Mouse (Mus musculus) heart, adult 2 months (tissue): Measurements from ENCODE around the gene Pus3. TPM values are rescaled to one million over a fixed set of nuclear protein-coding genes. Genes with fewer than 3 reads are reported as not detected.

ENCODE experiments used
- DNase-seq, 2 experiments: peaks; one replicate each; pipeline ENCODE4 v3.0.0; 2021
- H3K27ac ChIP-seq: fragments of 200-600 bp; 2 replicates; pipeline ENCODE4 v1.8.1; 2022
- H3K27me3 ChIP-seq: fragments of 200-500 bp; 2 replicates; pipeline ENCODE4 v1.6.1; 2012; ENCODE audit warnings: mild to moderate bottlenecking, low read length, inconsistent platforms, mixed read lengths; ENCODE audit not compliant: control insufficient read depth, insufficient read depth
- H3K36me3 ChIP-seq: fragments of 200-500 bp; 2 replicates; pipeline ENCODE4 v1.6.1; 2012; ENCODE audit warnings: low read length, inconsistent platforms; ENCODE audit not compliant: control insufficient read depth, insufficient read depth
- H3K4me1 ChIP-seq: fragments of 200-500 bp; 2 replicates; pipeline ENCODE4 v1.6.1; 2011; ENCODE audit warnings: low read length; ENCODE audit not compliant: control insufficient read depth, insufficient read depth
- H3K4me3 ChIP-seq: fragments of 200-600 bp; 2 replicates; pipeline ENCODE4 v1.8.1; 2022
- H3K79me2 ChIP-seq: fragments of 200-500 bp; replicated peaks from 2 replicates; pipeline ENCODE4 v1.6.1; 2012; ENCODE audit warnings: mild to moderate bottlenecking, inconsistent platforms, low read length, moderate library complexity, mixed read lengths; ENCODE audit not compliant: control insufficient read depth, insufficient read depth
- H3K9ac ChIP-seq: fragments of 200-500 bp; 2 replicates; pipeline ENCODE4 v1.6.1; 2012; ENCODE audit warnings: low read depth, mild to moderate bottlenecking, control low read depth, inconsistent platforms, low read length, mixed read lengths
- CTCF ChIP-seq: fragments of 200-600 bp; IDR thresholded peaks from 2 replicates; pipeline ENCODE4 v1.8.1; 2022; ENCODE audit warnings: antibody characterized with exemption, mild to moderate bottlenecking, moderate library complexity
- EP300 ChIP-seq: fragments of 200-500 bp; IDR thresholded peaks from 2 replicates; pipeline ENCODE4 v1.6.1; 2011; ENCODE audit warnings: low read depth, low read length, control low read depth; ENCODE audit not compliant: insufficient read depth
- POLR2A ChIP-seq: fragments of 200-500 bp; IDR thresholded peaks from 2 replicates; pipeline ENCODE4 v1.6.1; 2011; ENCODE audit warnings: mild to moderate bottlenecking, low read depth, low read length, control low read depth; ENCODE audit not compliant: insufficient read depth
- WGBS: fragments of 180-500 bp; shearing (Covaris S2); methylation state at CpG from one replicate; pipeline ENCODE4 v1.1.7; 2018; 5-methylcytosine and 5-hydroxymethylcytosine counted together
- intact Hi-C: fragments of 180-260 bp; cut with DNase I; formaldehyde crosslinking; loops from one replicate; pipeline ENCODE4 v1.15.1; 2025
- polyA plus RNA-seq: library from polyadenylated mRNA; depleted of rRNA; stranded (reverse); fragments of >200 nt; gene quantifications from 2 replicates; pipeline ENCODE4 v1.2.3, GENCODE M21; 2012
- total RNA-seq, 2 experiments: library from RNA; stranded (reverse); gene quantifications; 2 replicates each; pipeline ENCODE4 v1.2.3; 2021

Gene Pus3
- total and polyA plus RNA-seq, 3 experiments: 1.8 to 6.3 (median 6.0) TPM

DNA sequence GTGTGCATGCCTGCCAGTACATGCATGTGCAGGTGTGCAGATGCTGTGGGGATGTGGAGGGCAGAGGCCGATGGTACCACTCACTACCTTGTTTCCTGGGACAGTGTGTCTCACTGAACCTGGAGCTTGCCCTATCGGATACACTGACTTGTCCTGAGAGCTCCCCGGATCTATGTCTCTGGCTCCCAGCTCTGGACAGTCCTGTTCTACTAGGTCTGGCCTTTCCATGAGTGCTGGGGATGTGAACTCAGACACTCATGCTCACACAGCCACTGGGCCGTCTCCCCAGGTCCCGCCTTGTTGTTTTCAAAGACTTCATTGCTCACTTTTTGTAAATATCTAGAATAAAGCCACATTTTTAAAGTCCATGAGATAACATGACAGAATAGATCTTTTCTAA, 17.4 kb upstream of the Pus3 start:
- Histone ChIP-seq H3K27ac (no peak overlapping the region), H3K4me1 (no peaks in the 10 kb centered on the region), H3K79me2 (no peaks in the 10 kb centered on the region), H3K9ac (no peak overlapping the region), H3K27me3 (no peaks in the 10 kb centered on the region), H3K4me3 (no peak overlapping the region), H3K36me3 (no peaks in the 10 kb centered on the region)
- intact Hi-C loops: loop anchor here (1.0 to 10.0 kb wide), 2 partner anchors 259 to 506 kb away; no protein-coding TSS in a partner anchor
- TF ChIP-seq CTCF (no peak), POLR2A (no peak), EP300 (no peak)
- DNase-seq: no peak
- WGBS: 79% methylated on average over 5 of the region's 5 CpGs

DNA sequence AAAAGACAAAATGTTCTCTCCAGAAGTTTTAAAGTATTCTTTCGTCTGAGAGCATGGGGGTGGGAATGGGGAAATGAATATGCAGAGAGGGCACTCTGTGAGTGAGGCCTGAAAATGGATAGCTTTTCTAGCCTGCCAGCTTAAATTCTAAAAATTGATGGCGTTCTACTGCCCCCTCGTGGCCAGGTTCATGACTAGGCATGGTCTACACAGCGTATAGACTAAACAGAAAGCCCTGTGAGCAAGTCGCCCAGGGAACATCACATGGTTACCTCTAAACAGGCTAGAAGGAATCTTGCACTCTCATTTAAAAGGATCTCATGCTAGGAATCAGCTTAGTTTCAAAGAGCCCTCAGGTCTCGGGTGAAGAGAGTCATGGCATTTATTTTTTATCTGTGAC, 16.9 kb upstream of the Pus3 start:
- 10% methylated on average over 6 of the region's 6 CpGs for WGBS
- no peak overlapping the region for H3K4me3 ChIP-seq
- no peaks in the 10 kb centered on the region for H3K36me3 ChIP-seq
- no peaks in the 10 kb centered on the region for H3K4me1 ChIP-seq
- H3K9ac ChIP-seq: no peak overlapping the region
- TF ChIP-seq POLR2A (no peak), EP300 (0 out of 2 replicates have a peak, but pooled peaks have one; percentile 55), CTCF (peak; percentile 89)
- no peaks in the 10 kb centered on the region for H3K79me2 ChIP-seq
- H3K27ac ChIP-seq: no peak overlapping the region
- DNase-seq: peak; percentile 62 to 79
- H3K27me3 ChIP-seq: no peaks in the 10 kb centered on the region
- intact Hi-C loops: loop anchor here (1.0 to 10.0 kb wide), 2 partner anchors 259 to 507 kb away; no protein-coding TSS in a partner anchor

DNA sequence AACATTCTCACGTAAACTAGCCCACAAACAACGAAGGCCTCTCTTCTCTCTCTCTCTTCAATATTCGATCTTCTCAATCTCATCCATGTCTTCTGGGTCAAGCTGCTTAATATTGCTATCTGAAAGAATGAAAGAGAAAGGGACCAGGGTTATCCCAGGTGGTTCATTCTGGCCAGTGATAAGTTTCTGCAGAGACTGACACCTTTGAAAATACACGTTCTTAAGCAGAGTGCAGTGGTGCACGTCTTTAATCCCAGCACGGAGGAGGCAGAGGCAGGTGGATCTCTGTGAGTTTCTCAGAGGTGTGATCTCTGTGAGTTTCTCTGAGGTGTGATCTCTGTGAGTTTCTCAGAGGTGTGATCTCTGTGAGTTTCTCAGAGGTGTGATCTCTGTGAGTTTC, 16.5 kb upstream of the Pus3 start:
- no peaks in the 10 kb centered on the region for H3K36me3 ChIP-seq
- H3K4me3 ChIP-seq: no peak overlapping the region
- H3K79me2 ChIP-seq: no peaks in the 10 kb centered on the region
- H3K4me1 ChIP-seq: no peaks in the 10 kb centered on the region
- H3K9ac ChIP-seq: no peak overlapping the region
- no peak for TF ChIP-seq POLR2A
- TF ChIP-seq CTCF: no peak
- TF ChIP-seq EP300: no peak
- 54% methylated on average over 6 of the region's 6 CpGs for WGBS
- intact Hi-C loops: loop anchor here (1.0 to 10.0 kb wide), 2 partner anchors 260 to 507 kb away; no protein-coding TSS in a partner anchor
- no peak for DNase-seq
- H3K27me3 ChIP-seq: no peaks in the 10 kb centered on the region
- no peak overlapping the region for H3K27ac ChIP-seq

DNA sequence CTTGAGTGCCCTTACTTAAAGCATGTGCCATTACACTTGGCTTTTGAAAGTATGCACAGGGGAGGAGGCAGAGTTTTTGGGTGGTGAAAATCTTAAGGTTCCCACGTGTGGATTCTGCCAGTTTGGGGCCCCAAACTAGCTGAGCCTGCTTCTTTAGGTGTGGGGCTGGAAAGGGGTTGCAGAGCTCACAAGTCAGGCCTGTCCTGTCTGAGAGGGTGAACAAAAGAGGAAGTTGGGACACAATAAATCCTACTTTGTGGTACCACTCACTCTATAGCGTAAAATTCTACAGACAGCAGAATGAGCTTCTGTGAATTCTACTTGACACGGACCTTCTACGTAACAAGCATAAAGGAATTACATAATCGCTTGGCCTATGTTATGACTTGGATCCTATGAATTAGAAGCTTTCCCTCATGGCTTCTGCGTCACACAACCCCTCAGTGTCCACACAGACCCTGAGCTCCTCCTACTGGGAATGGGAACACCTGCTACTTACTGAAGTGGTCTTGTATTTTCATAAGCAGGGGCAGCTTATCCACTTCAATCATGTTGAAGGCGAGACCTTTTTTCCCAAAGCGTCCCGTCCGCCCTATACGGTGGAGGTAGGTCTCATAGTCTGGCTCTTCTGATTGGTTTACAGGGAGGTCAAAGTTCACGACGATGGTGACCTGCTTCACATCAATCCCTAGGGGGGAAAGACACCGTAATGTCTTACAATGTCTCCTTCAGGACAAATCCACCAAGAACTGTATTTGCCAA, 15.1 kb upstream of the Pus3 start:
- Histone ChIP-seq H3K9ac (no peak overlapping the region), H3K4me3 (no peak overlapping the region), H3K36me3 (no peaks in the 10 kb centered on the region), H3K79me2 (no peaks in the 10 kb centered on the region), H3K27ac (no peak overlapping the region), H3K4me1 (no peaks in the 10 kb centered on the region), H3K27me3 (no peaks in the 10 kb centered on the region)
- 87% methylated on average over 14 of the region's 14 CpGs for WGBS
- no peak for DNase-seq
- intact Hi-C loops: loop anchor here (10.0 kb wide), 1 partner anchor 508 kb away; no protein-coding TSS in a partner anchor
- TF ChIP-seq POLR2A: no peak
- no peak for TF ChIP-seq CTCF
- TF ChIP-seq EP300: no peak

DNA sequence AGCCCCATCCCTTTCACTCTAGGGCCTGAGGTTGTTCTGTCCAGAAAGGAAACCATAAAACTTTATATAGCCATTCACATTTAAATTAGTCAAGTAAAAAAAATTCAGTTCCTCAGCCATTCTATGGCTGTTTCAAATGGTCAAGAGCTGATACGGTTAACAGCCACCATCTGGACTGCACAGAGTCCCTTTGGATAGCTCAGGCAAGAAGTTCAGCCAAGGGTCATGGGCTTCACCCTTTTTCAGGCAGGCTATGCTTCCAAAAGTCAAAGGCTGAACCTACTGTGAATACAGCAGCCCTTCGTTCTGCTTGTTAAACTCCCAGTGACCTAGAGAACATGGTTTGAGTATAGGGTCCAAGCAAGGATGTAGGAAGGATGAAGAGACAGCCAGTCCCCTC, 13.7 kb upstream of the Pus3 start:
- Histone ChIP-seq H3K9ac (no peak overlapping the region), H3K27ac (no peak overlapping the region), H3K79me2 (no peaks in the 10 kb centered on the region), H3K4me3 (no peak overlapping the region), H3K36me3 (no peaks in the 10 kb centered on the region), H3K4me1 (no peaks in the 10 kb centered on the region), H3K27me3 (no peaks in the 10 kb centered on the region)
- peak in 1 of 2 experiments; percentile 15 for DNase-seq
- WGBS: 58% methylated on average over 2 of the region's 2 CpGs
- TF ChIP-seq CTCF (no peak), EP300 (no peak), POLR2A (no peak)
- intact Hi-C loops: loop anchor here (10.0 kb wide), 1 partner anchor 510 kb away; no protein-coding TSS in a partner anchor

DNA sequence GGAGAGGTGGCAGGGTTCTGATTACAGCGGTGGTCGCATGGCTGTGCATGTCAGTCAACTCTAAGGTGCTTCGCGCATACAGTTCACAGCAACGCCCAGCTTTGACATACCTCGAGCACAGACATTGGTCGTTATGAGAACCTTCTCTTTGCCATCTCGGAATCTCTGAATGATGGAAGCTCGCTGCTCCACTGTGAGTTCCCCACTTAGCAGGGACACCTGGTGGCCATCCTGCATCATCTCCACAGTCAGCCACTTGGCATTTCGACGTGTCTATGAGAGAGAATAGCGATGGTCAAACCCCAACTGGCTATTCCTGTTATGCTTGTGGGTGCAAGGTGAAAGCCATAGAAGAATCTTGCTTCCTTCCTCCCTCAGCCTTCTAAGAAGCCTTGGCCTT, 12.7 kb upstream of the Pus3 start:
- H3K4me3 ChIP-seq: no peak overlapping the region
- no peak for DNase-seq
- H3K4me1 ChIP-seq: no peaks in the 10 kb centered on the region
- no peaks in the 10 kb centered on the region for H3K79me2 ChIP-seq
- H3K27me3 ChIP-seq: no peaks in the 10 kb centered on the region
- 66% methylated on average over 12 of the region's 12 CpGs for WGBS
- intact Hi-C loops: loop anchor here (10.0 kb wide), 1 partner anchor 511 kb away; no protein-coding TSS in a partner anchor
- no peak overlapping the region for H3K9ac ChIP-seq
- no peak overlapping the region for H3K27ac ChIP-seq
- TF ChIP-seq EP300: no peak
- no peak for TF ChIP-seq CTCF
- TF ChIP-seq POLR2A: no peak
- no peaks in the 10 kb centered on the region for H3K36me3 ChIP-seq
